Comparison of ENCODE assay signal across 23 mouse cellular contexts in the genomic region with DNA sequence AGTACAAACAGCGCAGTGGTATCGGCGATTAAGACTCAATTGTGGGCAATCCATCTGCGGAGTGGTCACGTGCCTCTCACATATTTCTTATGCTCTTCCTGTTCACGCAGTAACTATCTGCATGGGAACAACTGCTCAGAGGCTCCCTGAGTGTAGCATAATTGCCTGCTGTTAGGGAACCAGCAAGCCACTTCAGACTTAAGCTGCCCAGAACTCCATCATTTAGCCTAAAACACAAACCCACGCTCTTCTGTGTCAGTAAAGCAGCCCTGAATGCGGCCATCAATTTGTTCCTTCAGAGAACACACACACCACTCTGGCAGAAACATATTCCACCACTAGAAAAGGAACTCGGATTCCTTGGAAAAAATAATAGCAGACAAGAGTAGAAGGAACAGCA.
A peak's percentile ranks its signal among the peaks of the same experiment; 100 is the strongest.
DNase-seq lines count a peak whose midpoint lies in the region; ATAC-seq lines count a peak whose summit lies in the region.
"Had no signal": no experiment of that assay in that cellular context is flagged by ENCODE, and none has a peak within 500 bp of the region (broad histone marks: within the 10 kb centered on the region; RNA-seq: fewer than 3 reads in every experiment).

No protein-coding gene starts in this region.

- no peaks in the 10 kb centered on the region for H3K36me3 ChIP-seq in midbrain, embryonic 14.5 days (ENCODE audit: control insufficient read depth, insufficient read depth, low read length)
- H3K36me3 ChIP-seq in midbrain, embryonic 13.5 days, result no peaks in the 10 kb centered on the region
- H3K36me3 ChIP-seq in neural tube, embryonic 14.5 days (ENCODE audit: control insufficient read depth, insufficient read depth, low read length), result no peaks in the 10 kb centered on the region
- H3K36me3 ChIP-seq: embryonic facial prominence, embryonic 15.5 days; forebrain, embryonic 10.5 days; heart, embryonic 10.5 days; hindbrain, embryonic 12.5 days had no signal

- H3K4me2 ChIP-seq in midbrain, embryonic 14.5 days (ENCODE audit: low read length), result no peak overlapping the region
- H3K4me2 ChIP-seq in midbrain, embryonic 13.5 days (replicated peaks), result no peak overlapping the region
- H3K4me2 ChIP-seq in neural tube, embryonic 14.5 days (ENCODE audit: low read depth, low read length), result no peak overlapping the region
- H3K4me2 ChIP-seq: embryonic facial prominence, embryonic 15.5 days; hindbrain, embryonic 12.5 days had no signal

- ATAC-seq in frontal cortex, adult (ENCODE audit: low TSS enrichment), result peak; percentile 70
- no peak for ATAC-seq in midbrain, embryonic 14.5 days (ENCODE audit: low FRiP score, low TSS enrichment)
- no peak for ATAC-seq in midbrain, embryonic 13.5 days
- ATAC-seq in neural tube, embryonic 14.5 days (ENCODE audit: low read depth), result no peak
- ATAC-seq: inflammation-experienced regulatory T-cells, adult 6 months; intestine, postnatal 0 days had no signal

- H3K27ac ChIP-seq in midbrain, embryonic 14.5 days (replicated peaks; ENCODE audit: low read depth, low read length), result peak overlapping the region; percentile 28; the same call in 1 of the 2 replicates
- H3K27ac ChIP-seq in midbrain, embryonic 13.5 days, result no peak overlapping the region
- H3K27ac ChIP-seq in neural tube, embryonic 14.5 days (ENCODE audit: low read depth, low read length), result peak overlapping the region; percentile 6; the same call in 1 of the 2 replicates
- H3K27ac ChIP-seq: embryonic facial prominence, embryonic 15.5 days; heart, embryonic 10.5 days; hindbrain, embryonic 12.5 days had no signal

- peaks cover 37% of the 10 kb centered on the region for H3K4me1 ChIP-seq in midbrain, embryonic 14.5 days (ENCODE audit: control insufficient read depth, insufficient read depth, low read length)
- peaks cover 72% of the 10 kb centered on the region for H3K4me1 ChIP-seq in midbrain, embryonic 13.5 days (replicated peaks)
- peaks cover 37% of the 10 kb centered on the region for H3K4me1 ChIP-seq in neural tube, embryonic 14.5 days (ENCODE audit: control insufficient read depth, insufficient read depth, low read length)

- DNase-seq in frontal cortex, postnatal 36 days (ENCODE audit: low spot score in 2 of 2), result no peak
- DNase-seq in midbrain, embryonic 14.5 days, result no peak
- DNase-seq in lung, adult 18-20 months, result no peak
- no peak for DNase-seq in kidney, postnatal 14 days
- DNase-seq: adrenal gland, adult 2 months; adrenal gland, postnatal 25 days; cerebellum, adult 11 months; cerebellum, adult 8-10 months; cerebellum, postnatal 14 days; embryo, embryonic 11 days; heart, adult 18-20 months; heart, postnatal 10 days; heart, postnatal 4 days had no signal

- H3K4me3 ChIP-seq in midbrain, embryonic 14.5 days (replicated peaks; ENCODE audit: low read depth, low read length), result no peak overlapping the region
- H3K4me3 ChIP-seq in midbrain, embryonic 13.5 days (replicated peaks), result no peak overlapping the region
- H3K4me3 ChIP-seq in neural tube, embryonic 14.5 days (ENCODE audit: low read depth, low read length), result no peak overlapping the region
- H3K4me3 ChIP-seq: embryonic facial prominence, embryonic 15.5 days; erythroblast, embryonic 14.5 days; forebrain, embryonic 10.5 days; heart, embryonic 10.5 days; hindbrain, embryonic 12.5 days had no signal

- 88% methylated on average over 9 of the region's 9 CpGs for WGBS in midbrain, embryonic 14.5 days
- 86% methylated on average over 9 of the region's 9 CpGs for WGBS in midbrain, embryonic 13.5 days
- WGBS in neural tube, embryonic 14.5 days, result 71% methylated on average over 9 of the region's 9 CpGs

- H3K27me3 ChIP-seq in midbrain, embryonic 14.5 days (ENCODE audit: control insufficient read depth, insufficient read depth, low read length), result no peaks in the 10 kb centered on the region
- no peaks in the 10 kb centered on the region for H3K27me3 ChIP-seq in midbrain, embryonic 13.5 days
- H3K27me3 ChIP-seq in neural tube, embryonic 14.5 days (ENCODE audit: control insufficient read depth, insufficient read depth, low read length), result no peaks in the 10 kb centered on the region
- H3K27me3 ChIP-seq: embryonic facial prominence, embryonic 15.5 days had no signal

- no peak overlapping the region for H3K9ac ChIP-seq in midbrain, embryonic 14.5 days (replicated peaks; ENCODE audit: low read length)
- no peak overlapping the region for H3K9ac ChIP-seq in midbrain, embryonic 13.5 days (replicated peaks)
- H3K9ac ChIP-seq in neural tube, embryonic 14.5 days (replicated peaks; ENCODE audit: low read depth, low read length), result no peak overlapping the region
- H3K9ac ChIP-seq: embryonic facial prominence, embryonic 15.5 days; hindbrain, embryonic 12.5 days had no signal

- no peaks in the 10 kb centered on the region for H3K9me3 ChIP-seq in midbrain, embryonic 14.5 days (ENCODE audit: control insufficient read depth, low read length)
- H3K9me3 ChIP-seq in midbrain, embryonic 13.5 days, result no peaks in the 10 kb centered on the region
- no peaks in the 10 kb centered on the region for H3K9me3 ChIP-seq in neural tube, embryonic 14.5 days (ENCODE audit: control insufficient read depth, low read length)
- H3K9me3 ChIP-seq: embryonic facial prominence, embryonic 15.5 days; forebrain, embryonic 10.5 days; heart, embryonic 10.5 days; hindbrain, embryonic 12.5 days had no signal
